Mouse (Mus musculus) retina, embryonic 14.5 days (tissue): Measurements from ENCODE around the gene Ago3.

Experiments
- DNase-seq: peaks from one replicate; pipeline ENCODE4 v3.0.0-alpha.2; 2015; ENCODE audit warnings: low spot score

Gene Ago3

DNA sequence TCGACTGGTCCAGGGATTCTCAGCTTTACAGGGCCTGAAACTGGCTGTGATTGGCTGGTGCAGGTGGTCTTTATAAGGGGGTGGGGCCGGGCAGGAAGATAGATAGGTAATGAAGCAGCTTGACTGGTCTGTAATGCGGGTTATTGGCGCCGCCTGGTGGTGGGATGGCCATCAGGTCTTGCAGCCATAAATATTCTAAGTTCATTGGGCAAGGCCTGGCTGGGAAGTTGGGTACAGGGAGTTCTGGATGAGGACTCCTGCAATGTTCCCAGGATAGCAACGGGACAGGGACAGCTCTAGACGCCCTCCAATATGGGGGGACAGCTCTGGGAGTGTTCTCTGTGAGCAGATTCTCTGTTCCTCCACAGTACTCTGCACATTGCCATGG, 119.4 kb downstream of the Ago3 start:
- peak; percentile 97 for DNase-seq

DNA sequence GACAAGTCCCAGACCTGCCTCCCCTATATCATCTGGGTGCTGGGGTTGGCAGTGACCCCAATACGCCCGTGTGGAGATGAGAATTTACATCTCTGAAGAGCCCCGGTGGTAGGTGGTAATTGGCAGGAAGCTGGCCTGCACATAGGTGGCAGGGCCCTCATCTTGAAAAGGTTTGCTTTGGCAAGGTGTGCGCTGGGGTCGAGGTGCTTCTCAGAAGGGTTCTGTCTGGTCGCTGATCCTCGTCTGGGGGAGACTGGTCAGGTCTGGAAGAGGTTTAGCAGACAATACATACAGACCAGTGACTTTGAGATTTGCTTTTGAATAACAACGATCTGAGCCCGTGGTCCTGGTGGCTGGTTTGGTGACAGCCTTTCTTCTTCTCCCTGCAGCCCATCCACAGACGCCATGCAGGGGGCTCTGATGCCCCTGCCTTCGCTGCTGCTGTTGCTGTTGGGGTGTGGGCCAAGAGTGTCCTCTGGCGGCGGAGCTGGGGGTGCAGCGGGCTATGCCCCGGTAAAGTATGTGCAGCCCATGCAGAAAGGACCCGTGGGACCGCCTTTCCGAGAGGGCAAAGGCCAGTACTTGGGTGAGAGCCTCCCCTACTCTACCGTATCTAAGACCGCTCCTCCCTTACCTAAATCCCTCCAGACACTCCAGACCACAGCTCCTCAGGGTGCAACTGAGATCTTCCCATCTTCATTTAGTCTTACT, 120.0 kb downstream of the Ago3 start:
- DNase-seq, result peak; percentile 58

- no peak for DNase-seq
Measured at GRCm38 (mm10) chr4:126306827-126307226, 122.5 kb downstream of the Ago3 start.

DNA sequence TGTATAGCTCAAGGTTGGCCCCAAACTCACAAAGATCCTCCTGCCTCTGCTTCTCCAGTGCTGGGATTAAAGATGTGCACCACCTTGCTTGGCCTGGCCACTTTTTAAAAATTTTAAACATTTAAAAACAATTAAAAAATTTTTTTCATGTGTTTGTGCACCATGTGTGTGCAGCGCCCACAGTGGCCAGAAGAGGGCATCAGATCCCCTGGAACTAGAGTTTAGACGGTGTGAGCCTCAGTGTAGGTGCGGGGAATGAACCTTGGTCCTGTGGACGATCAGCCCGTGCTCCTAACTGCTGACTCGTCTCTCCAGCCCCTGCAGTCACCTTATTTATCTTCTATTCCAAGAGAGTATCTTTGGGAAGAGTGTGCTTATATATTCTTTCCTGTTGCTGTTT, 123.3 kb downstream of the Ago3 start:
- no peak for DNase-seq

DNA sequence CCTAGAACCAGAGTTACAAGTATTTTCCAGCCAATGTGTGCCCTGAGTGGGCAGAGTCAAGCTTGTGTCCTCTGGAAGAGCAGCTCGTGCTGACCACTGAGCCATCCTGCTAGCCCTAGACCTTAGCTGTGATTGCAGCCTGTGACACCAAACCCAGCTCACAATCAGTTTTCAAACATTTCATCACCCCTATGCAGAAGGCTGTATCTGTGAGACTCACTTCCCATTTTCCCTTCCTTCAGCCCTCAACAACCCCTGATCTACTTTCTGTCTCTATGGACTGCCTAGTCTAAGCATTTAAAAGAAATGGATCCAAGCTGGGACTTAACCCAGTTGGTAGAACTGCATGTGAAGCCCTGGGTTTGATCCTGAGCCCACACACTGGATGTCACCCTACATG, 123.9 kb downstream of the Ago3 start:
- no peak for DNase-seq

- DNase-seq, result no peak
Measured at GRCm38 (mm10) chr4:126303877-126304276, 125.5 kb downstream of the Ago3 start.

DNA sequence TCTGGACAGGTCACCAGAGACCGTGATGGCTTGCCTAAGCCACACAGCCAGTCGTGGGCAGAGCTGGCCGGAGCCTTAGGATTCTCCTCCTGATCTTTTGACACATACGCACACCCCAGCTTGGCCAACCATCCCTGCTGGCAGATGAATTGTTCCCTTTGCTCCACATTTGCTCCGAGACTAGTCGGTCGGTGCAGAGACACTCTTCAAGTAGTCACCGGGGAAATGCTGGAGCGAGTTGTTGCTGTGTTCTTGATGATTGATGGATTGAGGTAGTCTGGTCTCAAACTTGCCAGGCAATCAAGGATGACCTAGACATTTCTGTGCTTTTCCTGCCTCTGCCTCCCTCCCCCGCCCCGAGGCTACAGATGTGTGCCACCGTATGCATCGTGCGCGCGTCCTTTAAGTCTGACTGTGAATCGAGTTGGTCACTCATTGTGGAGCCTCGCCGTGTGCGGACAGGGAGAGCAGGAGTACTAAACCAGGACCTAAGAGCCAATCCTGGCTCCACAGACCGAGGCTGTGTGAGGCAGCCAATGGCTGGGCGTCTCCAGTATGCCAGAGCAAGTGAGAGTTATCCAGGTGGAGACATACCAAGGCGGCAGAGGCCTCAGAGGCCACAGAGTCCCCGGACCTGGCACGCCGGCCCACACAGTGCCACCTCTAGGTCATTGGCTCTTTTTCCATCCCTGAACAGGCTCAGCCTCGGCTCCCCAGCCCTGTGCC, 127.6 kb downstream of the Ago3 start:
- DNase-seq, result no peak

GRCm38 (mm10) chr4:126300916-126301583, 128.3 kb downstream of the Ago3 start:
- DNase-seq, result no peak

- peak; percentile 56 for DNase-seq
Measured at GRCm38 (mm10) chr4:126296617-126297101, 132.7 kb downstream of the Ago3 start.

- no peak for DNase-seq
Measured at GRCm38 (mm10) chr4:126295937-126296336, 133.4 kb downstream of the Ago3 start.

DNA sequence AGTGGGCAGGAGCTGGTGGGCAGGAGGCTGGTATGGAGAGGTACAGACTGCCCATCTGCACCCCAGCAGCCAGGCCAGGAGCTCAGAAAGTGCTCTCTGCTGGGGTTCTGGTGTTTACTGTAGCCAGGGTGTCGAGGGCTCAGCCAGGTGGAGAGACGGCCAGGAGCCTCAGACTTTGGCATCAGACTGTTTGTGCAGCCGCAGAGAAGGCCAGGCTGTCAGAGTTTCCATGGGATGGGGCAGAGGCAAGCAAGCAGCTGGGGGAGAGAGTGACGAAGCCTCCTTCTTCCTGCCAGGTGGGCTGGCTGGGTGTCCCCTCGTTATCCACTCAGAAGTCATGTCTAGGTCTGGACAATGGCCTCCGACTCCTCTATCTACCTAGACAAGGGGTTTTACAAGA, 134.2 kb downstream of the Ago3 start:
- DNase-seq, result no peak

DNA sequence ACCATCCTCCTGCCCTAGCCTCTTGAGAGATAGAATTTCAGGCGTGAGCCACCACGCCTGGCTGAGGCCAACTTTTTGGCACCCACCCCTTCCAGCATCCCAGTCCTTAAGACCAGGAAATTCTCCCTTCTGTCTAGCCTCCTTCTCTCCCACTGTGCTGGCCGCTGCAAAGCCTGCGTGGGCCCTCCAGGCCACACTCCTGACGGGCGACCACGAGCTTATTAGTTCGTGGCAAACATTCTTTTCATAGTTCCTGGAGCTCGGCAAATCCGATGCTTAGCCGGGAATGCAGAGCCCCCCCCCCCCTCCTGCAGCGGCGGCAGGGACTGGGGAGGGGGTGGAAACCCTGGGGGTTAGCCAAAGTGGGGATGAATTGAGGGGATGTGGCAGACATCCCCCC, 138.2 kb downstream of the Ago3 start:
- no peak for DNase-seq

DNA sequence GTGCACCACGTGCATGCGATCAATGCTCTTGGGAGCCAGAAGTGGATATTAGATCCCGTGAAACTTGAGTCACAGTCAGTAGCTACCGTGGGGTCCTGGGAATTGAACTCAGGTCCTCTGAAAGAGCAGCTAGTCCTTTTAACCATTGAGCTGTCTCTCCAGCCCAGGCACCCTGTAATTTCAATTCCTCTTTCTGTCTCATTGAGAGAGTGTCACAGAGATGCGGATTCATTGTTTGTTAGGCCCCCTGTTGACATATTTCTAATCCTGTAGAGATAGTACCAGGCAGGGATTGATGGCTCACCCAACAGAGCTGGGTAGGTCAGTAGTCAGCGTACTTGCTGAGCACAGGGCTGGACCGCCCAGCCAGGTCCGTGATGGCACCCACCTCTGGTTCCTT, 139.0 kb downstream of the Ago3 start:
- DNase-seq, result no peak

GRCm38 (mm10) chr4:126288085-126288666, 141.2 kb downstream of the Ago3 start:
- DNase-seq, result no peak

DNA sequence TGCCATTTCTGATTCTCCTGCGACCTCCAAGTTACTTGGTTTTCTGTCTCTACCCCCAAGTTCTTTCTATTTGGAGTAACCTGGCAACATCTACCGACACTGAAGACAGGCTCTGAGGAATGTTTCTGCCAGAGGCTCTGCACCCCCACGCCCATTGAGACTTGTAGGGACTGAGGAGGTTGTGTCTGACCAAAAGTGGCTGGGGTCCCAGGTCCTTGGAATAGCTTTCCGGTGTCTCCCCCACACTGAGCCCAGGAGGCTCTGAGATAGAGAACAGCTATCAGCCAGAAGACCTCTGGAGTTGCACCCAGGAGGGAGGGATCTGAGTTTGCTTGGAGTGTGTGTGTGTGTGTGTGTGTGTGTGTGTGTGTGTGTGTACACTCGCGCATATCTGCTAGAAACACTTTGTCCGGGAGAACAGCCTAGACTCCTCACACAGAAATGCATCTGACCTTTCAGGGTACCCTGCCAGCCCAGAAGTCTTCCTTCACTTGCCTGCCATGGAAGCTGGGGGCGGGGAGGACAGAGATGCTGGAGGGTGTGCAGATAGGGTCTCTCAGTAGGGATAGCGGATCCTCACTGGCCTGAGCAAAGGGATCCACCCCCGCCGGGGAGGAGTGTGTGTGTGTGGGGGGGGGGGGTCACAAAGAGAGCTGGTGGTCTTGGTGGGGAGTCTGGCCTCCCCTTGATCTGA, 141.9 kb downstream of the Ago3 start:
- DNase-seq, result no peak

DNA sequence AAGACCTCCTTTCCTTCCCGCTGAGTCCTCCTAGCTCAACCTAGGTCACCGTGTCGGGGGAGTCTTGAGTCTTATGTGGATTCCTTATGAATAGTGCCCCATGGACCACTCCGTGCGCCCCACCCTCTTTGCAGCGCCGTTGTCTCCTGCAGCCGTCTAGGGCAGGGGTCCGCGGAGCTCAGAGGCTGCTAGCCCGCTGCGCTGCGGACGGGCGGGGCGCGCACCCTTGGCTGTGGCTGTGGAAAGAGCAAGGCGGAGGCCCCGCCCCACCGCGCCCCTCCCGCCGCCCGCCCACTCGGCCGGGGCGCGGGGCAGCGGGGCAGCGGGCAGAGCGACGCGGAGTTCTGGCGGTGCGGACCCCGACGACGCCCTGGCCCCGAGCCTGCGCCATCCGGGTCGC, 142.9 kb downstream of the Ago3 start, which contains the start of gene Col8a2:
Gene Col8a2, plus strand, starts transcription at position 302 of the 400 bp plus-strand sequence.
- DNase-seq, result peak; percentile 39

DNA sequence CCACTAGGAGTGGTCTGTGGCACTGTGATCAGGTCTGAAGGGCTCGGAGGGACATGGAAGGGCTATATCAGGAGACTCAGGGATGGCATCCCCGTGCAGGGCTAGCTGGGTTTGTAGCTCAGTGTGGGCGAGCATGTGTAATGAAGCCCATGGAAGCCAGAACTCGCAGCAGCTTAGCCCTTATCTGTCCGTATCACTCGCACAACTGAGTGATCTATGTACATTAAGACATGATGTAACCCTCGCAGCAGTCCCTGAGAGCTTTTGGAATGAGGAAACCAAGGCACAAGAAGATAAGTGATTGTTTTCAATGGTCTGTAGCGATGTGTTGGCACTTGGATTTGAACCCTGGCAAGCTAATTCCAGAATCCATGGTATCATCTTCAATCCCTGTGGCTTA, 145.8 kb downstream of the Ago3 start:
- no peak for DNase-seq

- no peak for DNase-seq
Measured at GRCm38 (mm10) chr4:126281706-126282105, 147.7 kb downstream of the Ago3 start.
